Mouse (Mus musculus) urinary bladder, postnatal 14 days (tissue): ENCODE data around the gene Hs6st3.
A peak's percentile ranks its signal among the peaks of the same experiment; 100 is the strongest.

ENCODE experiments used
- DNase-seq: peaks from one replicate; pipeline ENCODE4 v3.0.0; 2021; ENCODE audit warnings: low spot score

Gene Hs6st3

GRCm38 (mm10) chr14:119137906-119138785 lies at the start of gene Hs6st3:
Gene Hs6st3 (plus strand): TSS chr14:119138341.
- no peak for DNase-seq

GRCm38 (mm10) chr14:119098851-119099569 lies 39.1 kb upstream of the Hs6st3 start, which contains the start of gene Uggt2:
Gene Uggt2 (minus strand): TSS chr14:119099430.
- peak; percentile 82 for DNase-seq

- DNase-seq: no peak
These were observed 38.6 kb upstream of the Hs6st3 start for GRCm38 (mm10) chr14:119099570-119099891.

DNA sequence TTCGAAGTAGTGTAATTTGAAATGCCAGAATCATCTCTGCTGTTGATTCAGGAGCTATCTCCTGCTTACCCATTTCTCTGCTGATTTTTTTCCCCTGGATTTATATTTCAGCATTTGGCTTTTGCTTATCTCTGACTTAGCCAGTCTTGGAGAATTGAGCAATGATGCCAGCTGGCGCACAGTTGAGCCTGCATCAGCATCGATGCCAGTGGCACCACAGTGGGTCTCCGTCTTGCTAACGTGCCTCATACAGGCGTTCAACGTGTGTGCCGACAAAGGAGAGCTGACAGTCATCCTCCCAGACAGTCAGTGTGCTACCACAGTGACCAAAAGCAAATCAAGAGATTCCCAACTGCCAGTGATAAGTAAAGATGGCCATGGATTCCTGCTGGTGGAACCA lies 30.6 kb upstream of the Hs6st3 start:
- DNase-seq: no peak

GRCm38 (mm10) chr14:119108776-119109301 lies 29.3 kb upstream of the Hs6st3 start:
- no peak for DNase-seq

DNA sequence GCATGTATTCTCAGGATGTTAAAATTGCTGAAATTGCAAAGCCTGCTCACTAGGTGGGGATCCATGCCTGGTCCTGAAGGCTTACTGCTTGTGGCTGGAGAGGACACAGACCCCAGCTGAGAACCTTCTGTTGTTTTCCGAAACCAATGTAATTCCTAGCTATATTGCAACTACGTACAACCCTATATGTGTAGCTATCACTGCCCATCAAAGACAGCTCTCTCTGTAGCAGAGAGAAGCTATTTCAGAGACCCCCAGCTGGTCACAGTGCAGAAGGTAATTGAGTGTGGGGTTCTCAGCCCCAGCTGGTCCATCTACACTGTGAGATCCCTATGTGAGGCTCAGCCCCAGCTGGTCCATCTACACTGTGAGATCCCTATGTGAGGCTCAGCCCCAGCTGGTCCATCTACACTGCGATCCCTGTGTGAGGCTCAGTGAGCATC lies 28.3 kb upstream of the Hs6st3 start:
- no peak for DNase-seq

DNA sequence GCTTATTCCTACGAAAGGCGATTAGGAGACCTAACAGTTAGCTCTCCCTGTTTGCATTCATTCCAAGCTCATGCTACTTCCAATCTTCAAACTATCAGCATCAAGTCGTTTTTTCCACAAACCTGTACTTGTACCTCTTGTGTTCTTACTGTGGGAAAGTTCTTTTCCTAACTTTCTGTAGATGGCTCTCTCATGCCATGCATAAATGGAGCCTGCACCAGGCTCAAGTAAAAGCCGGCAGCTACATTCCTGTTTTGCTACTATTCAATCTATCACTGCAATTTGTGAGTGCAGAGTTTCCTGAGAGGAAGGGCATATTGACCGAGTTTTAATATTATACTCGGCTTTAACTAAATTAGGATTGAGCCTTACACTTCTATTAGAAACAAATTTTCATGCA lies 25.6 kb upstream of the Hs6st3 start:
- no peak for DNase-seq

GRCm38 (mm10) chr14:119123582-119123981 lies 14.6 kb upstream of the Hs6st3 start:
- no peak for DNase-seq

GRCm38 (mm10) chr14:119124061-119124460 lies 14.1 kb upstream of the Hs6st3 start:
- DNase-seq: no peak

GRCm38 (mm10) chr14:119125840-119126239 lies 12.3 kb upstream of the Hs6st3 start:
- DNase-seq: no peak

DNA sequence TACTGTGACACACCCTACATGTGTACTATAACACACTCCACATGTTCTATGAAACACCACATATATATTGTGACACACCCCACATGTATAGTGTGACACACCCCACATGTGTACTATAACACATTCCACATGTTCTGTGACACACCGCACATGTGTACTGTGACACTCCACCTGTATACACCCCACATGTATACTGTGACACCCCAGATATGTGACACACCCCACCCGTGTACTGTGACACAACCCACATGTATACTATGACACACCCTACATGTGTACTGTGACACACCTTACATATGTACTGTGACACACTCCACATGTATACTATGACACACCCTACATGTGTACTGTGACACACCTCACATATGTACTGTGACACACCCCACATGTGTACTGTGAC lies 10.8 kb upstream of the Hs6st3 start:
- DNase-seq: no peak

GRCm38 (mm10) chr14:119137512-119137905 lies 632 bp upstream of the Hs6st3 start:
- peak; percentile 45 for DNase-seq

DNA sequence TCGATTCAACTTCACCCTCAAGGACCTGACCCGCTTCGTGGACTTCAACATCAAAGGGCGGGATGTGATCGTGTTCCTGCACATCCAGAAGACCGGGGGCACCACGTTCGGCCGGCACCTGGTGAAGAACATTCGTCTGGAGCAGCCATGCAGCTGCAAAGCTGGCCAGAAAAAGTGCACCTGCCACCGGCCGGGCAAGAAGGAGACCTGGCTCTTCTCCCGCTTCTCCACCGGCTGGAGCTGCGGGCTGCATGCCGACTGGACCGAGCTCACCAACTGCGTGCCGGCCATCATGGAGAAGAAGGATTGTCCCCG lies 602 bp downstream of the Hs6st3 start:
- DNase-seq: peak; percentile 4

DNA sequence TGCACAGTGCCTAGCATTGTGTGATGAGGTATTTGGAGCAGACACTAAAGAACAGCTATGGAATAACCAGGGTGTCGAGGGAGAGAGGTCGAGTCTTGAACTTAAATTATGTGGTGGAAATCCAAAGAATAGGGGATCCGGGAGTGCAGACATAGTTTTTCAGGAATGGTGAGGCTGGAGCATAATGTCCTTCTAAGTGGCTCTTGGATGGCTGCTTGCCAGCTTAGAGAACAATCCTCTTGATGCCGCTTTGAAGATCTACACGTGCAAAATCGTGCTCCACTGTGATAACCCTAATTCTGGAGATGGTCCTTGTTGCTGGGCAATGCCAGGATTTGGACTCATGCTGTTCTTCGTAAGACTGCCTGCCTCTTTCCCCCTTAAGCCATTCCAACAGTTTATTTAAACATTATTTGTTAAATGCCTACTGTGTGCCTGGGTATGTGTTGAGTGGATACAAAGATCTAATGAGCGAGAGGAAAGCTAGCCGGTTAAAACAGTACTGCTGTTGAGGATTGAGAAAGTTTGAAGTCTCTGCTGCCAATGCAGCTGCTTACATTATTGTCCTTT lies 1.3 kb downstream of the Hs6st3 start:
- no peak for DNase-seq

- DNase-seq: no peak
These were observed 14.9 kb downstream of the Hs6st3 start for GRCm38 (mm10) chr14:119153088-119153487.

DNA sequence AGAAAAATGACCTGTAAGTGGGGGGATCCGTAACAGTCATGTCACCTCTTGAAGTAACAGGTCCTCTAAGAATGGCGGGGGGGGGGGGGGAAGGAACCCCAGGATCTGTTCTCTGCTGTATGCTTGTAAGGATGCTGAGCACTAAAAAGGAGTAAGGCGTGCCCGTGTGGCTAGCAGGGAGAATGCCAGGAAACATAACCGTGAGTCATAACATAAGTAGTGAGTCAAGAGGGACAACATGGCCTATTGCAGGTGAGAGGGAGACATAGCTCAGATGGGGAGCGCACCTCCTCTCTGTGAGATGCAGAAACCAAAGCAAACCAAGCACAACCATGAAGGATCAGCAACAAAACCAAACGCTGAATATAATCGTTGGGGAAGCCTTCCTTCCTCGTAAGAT lies 55.8 kb downstream of the Hs6st3 start:
- DNase-seq: no peak

DNA sequence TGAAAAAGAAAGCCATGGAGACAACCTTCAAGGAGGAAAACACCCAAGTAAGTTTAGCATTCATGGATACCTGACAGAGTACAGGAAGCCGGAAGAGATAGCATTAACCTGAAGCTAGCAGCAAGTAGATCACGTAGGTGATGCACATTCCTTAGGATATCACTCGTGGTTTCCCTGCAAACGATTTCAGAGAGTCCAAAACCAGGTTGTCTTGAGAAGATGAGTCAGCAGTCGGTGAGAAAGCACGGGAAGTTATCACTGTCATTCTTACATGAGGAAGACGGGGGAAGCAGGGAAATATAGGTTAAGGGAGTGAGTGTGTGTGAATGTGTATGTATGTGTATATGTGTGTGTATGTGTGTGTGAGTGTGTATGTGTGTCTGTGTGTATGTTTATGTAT lies 65.4 kb downstream of the Hs6st3 start:
- no peak for DNase-seq

DNA sequence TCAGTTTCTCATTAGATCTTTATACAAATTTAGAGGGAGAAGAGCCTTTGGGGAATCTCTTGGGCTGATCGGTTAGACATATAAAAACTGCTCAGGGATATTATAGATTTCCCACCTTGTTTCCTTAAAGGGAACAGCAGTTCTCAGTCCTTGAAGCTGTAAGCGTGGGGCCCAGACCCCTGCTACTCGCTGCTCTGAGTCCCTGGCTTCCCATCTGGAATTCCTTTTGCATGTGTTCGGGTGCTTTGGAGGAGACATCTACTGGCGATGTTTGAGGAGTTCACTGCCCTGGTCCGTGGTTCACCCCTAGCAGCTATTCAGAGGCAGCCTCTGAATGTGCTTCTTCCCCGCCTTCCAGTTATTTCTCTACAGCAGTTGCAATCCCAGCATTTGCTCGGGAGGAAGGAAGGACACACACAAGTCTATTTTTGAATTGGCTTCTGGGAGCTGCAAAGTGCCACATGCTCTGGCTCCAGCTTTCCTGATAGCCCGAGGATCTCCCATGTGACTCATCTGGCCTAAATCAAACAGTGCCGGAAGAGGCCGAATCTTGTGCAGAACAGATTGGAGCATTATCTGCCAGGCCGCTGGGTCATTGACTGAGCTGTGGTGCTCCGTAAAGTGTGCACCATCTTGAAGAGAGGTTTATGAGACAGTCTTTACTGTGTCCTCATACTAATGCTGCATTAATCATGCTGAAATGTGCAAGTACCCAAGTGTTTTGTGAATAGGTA lies 77.6 kb downstream of the Hs6st3 start:
- DNase-seq: no peak

DNA sequence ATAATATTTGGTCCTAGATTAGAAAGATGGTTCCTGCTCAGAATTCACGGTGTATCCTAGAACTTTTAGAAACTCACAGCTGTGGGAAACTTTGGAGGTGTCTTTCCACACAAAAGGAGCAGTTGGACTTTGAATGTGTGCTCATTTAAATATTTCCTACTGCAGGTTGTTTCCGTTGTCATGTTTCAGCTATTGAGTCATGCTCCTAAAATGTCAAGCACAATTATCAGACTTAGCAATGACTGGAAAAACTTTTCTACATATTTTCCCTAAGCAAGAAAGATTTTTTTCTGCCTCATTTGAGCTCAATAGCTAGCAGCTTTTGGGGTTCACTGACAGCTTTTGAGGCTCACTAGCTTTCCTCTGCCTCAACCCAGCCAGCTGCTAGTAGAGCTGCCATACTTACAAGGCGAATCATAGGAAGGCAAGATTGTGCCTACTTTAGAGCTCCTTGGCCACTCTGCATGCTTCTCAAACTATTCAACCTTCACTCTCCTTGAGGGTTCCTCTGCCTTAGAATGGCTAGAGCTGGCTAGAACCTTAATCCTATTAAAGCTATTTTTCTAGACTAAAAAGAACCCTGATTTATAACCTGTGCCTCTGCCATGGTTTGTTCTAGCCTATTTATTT lies 89.7 kb downstream of the Hs6st3 start:
- no peak for DNase-seq

DNA sequence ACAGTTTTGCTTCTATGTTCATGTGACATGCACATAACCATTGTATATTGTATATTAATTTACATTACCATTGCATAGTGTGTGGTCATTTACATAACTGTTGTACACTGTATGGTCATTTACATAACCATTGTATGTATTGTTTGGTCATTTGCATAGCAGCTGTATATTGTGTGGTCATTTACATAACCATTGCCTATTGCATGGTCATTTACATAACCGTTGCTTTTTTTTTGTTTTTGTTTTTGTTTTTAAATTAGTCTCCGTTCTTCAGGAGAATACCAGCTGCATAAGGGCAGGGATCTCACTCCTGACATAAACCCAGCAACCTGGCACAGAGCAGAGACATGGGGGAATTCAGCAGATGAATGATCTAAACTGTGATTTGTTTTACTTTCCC lies 95.5 kb downstream of the Hs6st3 start:
- DNase-seq: no peak

DNA sequence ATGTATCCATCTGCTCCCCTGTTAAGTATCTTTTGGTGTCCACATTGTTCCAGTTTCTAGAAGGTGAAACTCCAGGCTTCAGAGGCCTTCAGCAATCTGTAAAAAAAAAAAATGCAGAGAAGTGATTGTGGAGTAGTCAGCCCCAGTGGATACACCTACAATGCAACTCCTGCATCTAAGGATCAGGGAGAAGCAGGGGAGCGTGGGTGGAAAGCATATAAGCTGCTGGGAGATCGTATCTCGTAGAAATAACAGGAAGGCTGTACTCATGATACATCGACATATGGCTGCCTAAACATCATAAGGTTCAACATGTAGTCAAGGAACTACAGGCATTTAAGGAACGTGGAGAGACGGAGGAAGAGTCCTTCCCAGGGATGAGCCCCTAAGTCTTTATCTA lies 109.0 kb downstream of the Hs6st3 start:
- no peak for DNase-seq
